Mouse (Mus musculus) heart, embryonic 15.5 days (tissue): ENCODE results near the gene Gja3. TPM values are rescaled to one million over a fixed set of nuclear protein-coding genes. Genes with fewer than 3 reads are reported as not detected.
"Not testable (repeated sequence)": the region's sequence is repeated elsewhere in the genome, so short reads cannot be mapped to it uniquely, and the experiment has no call there.

Experiments used
- ATAC-seq: fragments of 200-750 bp; cut with Nextera tagmentation; replicated peaks from 2 replicates; pipeline ENCODE4 v1.8.0; 2017; ENCODE audit warnings: low read depth, moderate TSS enrichment; ENCODE audit not compliant: insufficient number of reproducible peaks, insufficient read depth, low FRiP score
- H3K27ac ChIP-seq: fragments of 300-500 bp; sonication (generic); 2 replicates; pipeline ENCODE4 v1.5.1; 2015; ENCODE audit warnings: mild to moderate bottlenecking, inconsistent platforms
- H3K27me3 ChIP-seq: fragments of 300-500 bp; sonication (generic); 2 replicates; pipeline ENCODE4 v1.6.1; 2015; ENCODE audit warnings: inconsistent platforms
- H3K36me3 ChIP-seq: fragments of 300-500 bp; sonication (generic); 2 replicates; pipeline ENCODE4 v1.6.1; 2015; ENCODE audit warnings: mild to moderate bottlenecking, inconsistent platforms
- H3K4me1 ChIP-seq: fragments of 300-500 bp; sonication (generic); replicated peaks from 2 replicates; pipeline ENCODE4 v1.6.1; 2015; ENCODE audit warnings: inconsistent platforms
- H3K4me2 ChIP-seq: fragments of 300-500 bp; sonication (generic); 2 replicates; pipeline ENCODE4 v1.6.1; 2015; ENCODE audit warnings: inconsistent platforms, mild to moderate bottlenecking, moderate library complexity
- H3K4me3 ChIP-seq: fragments of 300-500 bp; sonication (generic); 2 replicates; pipeline ENCODE4 v1.5.1; 2015; ENCODE audit warnings: mild to moderate bottlenecking, inconsistent platforms
- H3K9ac ChIP-seq: fragments of 300-500 bp; sonication (generic); 2 replicates; pipeline ENCODE4 v1.6.1; 2015; ENCODE audit warnings: mild to moderate bottlenecking, inconsistent platforms
- H3K9me3 ChIP-seq: fragments of 300-500 bp; sonication (generic); replicated peaks from 2 replicates; pipeline ENCODE4 v1.6.1; 2016; ENCODE audit warnings: inconsistent platforms
- WGBS: fragments of 180-500 bp; shearing (Covaris S2); methylation state at CpG from one replicate; pipeline ENCODE4 v1.1.7; 2015; ENCODE audit warnings: mixed read lengths; 5-methylcytosine and 5-hydroxymethylcytosine counted together
- polyA plus RNA-seq: library from polyadenylated mRNA; unstranded; fragments of >200 nt; fragmentation: Nextera tagmentation; extraction: Ambion mirVana; gene quantifications from 2 replicates; pipeline ENCODE4 v1.2.1, GENCODE M21; 2015

Gene Gja3
- polyA plus RNA-seq, 1 experiment from 2014 or later: 42.9 TPM

DNA sequence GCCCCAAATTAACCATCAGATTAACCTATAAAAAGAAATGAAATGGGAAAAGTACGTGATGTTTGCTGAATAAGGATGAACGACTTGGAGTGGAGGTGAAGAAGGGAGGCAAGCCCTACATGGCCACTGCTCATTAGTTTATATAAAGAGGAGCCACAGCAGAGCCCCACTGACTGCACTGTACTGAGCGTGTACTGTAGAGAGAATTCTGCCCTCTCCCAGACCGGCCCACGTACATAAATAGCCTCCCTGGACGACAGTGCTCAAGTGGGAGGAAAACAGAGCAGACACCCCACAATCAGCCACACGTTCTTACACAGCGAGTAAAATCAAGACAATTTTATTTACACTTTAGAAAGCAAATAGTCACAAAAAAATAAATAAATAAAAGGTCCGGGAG lies 23.8 kb downstream of the Gja3 start:
- peaks cover 20% of the 10 kb centered on the region for H3K4me1 ChIP-seq
- WGBS: 30% methylated on average over 9 of the region's 9 CpGs
- H3K9ac ChIP-seq: no peak overlapping the region
- ATAC-seq: peak; percentile 55; the same call in 1 of the 2 replicates
- peak overlapping the region; percentile 21; the same call in 1 of the 2 replicates for H3K4me3 ChIP-seq
- peak overlapping the region; percentile 53 for H3K4me2 ChIP-seq
- H3K27me3 ChIP-seq: no peaks in the 10 kb centered on the region
- no peaks in the 10 kb centered on the region for H3K36me3 ChIP-seq
- H3K27ac ChIP-seq: peak overlapping the region; percentile 90
- H3K9me3 ChIP-seq: no peaks in the 10 kb centered on the region

DNA sequence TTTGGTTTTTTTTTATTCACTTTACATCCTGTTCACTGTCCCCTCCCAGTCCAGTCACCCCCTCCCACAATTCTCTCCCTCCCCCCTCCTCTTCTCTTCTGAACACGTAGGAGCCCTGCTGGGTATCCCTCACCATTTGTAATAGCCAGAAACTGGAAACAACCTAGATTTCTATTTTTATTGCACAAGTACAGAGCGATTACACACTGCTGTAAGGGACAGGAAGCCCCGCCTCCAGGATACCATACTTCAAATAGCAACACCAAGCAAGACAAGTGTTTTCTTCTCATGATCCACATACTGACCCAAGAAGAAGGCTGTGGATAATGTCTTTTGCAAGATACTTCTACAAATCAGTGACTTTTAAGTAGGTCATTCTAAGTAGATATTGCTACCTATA lies 25.1 kb downstream of the Gja3 start:
- Histone ChIP-seq H3K4me3 (no peak overlapping the region), H3K27me3 (no peaks in the 10 kb centered on the region), H3K9me3 (no peaks in the 10 kb centered on the region), H3K4me2 (peak overlapping the region; percentile 36; the same call in 1 of the 2 replicates), H3K36me3 (no peaks in the 10 kb centered on the region), H3K9ac (no peak overlapping the region), H3K4me1 (peaks cover 20% of the 10 kb centered on the region), H3K27ac (peak overlapping the region; percentile 90)
- no peak for ATAC-seq
- WGBS: 39% methylated on average over 3 of the region's 3 CpGs

DNA sequence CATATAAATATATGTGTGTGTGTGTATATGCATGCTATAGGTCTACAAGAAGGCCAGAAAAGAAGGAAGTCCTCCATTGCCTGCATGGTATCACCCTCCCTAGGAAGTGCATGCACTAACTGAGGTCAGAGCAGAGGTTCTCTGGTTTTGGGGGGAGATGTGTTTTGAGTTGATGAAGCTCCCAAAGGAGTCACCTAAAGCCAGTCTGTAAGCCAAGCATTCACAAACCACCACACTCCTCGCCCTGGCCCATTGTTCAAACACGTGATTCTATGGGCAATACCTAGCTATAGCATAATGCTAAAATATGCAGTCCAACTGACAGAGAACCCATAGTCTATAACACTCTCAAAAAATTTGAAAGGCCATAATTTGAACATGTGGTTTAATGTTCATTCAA lies 39.5 kb downstream of the Gja3 start:
- H3K4me3 ChIP-seq: no peak overlapping the region
- no peaks in the 10 kb centered on the region for H3K4me1 ChIP-seq
- H3K9ac ChIP-seq: no peak overlapping the region
- no peak overlapping the region for H3K27ac ChIP-seq
- H3K36me3 ChIP-seq: no peaks in the 10 kb centered on the region
- no peak for ATAC-seq
- H3K9me3 ChIP-seq: no peaks in the 10 kb centered on the region
- H3K27me3 ChIP-seq: no peaks in the 10 kb centered on the region
- 80% methylated on average over 2 of the region's 2 CpGs for WGBS
- H3K4me2 ChIP-seq: no peak overlapping the region

DNA sequence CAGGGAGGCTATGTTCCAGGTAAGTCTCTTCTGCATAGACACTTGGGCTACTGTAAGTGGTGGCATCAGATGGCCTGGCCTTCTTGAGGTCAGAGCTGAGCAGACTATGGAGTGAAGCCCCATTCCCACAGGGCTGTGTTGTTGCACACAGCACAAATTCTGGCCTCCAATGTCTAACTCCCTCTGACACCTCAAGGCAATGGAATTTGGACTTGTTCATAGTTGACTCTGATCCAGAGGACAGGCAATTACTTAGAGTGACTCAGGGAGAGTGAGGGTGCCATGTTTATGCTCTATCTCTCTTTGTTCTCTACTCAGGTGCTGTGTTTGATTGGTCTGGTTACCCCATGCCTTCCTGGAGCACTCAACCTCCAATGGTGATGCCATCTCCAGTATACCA lies 41.1 kb downstream of the Gja3 start:
- H3K9me3 ChIP-seq, H3K27me3 ChIP-seq, ATAC-seq, H3K9ac ChIP-seq, H3K4me3 ChIP-seq, H3K4me2 ChIP-seq, H3K36me3 ChIP-seq, H3K4me1 ChIP-seq, H3K27ac ChIP-seq: not testable (repeated sequence)

DNA sequence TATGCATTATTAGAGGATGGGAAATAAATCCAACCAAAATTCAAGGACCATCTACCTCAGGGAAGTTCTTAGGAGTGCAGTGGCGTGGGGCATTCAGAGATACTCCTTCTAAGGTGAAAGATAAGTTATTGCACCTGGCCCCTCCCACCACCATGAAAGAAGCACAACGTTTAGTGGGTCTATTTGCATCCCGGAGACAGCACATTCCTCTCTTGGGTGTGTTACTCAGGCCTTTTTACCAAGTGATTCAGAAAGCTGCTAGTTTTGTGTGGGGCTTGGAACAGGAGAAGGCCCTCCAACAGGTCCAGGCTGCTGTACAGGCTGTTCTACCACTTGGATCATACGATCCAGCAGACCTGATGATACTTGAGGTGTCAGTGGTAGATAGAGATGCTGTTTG lies 69.3 kb downstream of the Gja3 start:
- Histone ChIP-seq H3K9ac (no peak overlapping the region), H3K27me3 (no peaks in the 10 kb centered on the region), H3K36me3 (no peaks in the 10 kb centered on the region), H3K4me3 (no peak overlapping the region), H3K27ac (no peak overlapping the region), H3K4me1 (no peaks in the 10 kb centered on the region), H3K9me3 (no peaks in the 10 kb centered on the region), H3K4me2 (no peak overlapping the region)
- no peak for ATAC-seq
- WGBS: 75% methylated on average over 4 of the region's 4 CpGs

Other genes with a start within 250 kb of the Gja3 start
- gene Zmym5, start 246.4 kb downstream of the Gja3 start, polyA plus RNA-seq: 16.7 and 17.3 TPM in 2 replicates
- gene Zmym2, start 171.4 kb downstream of the Gja3 start, polyA plus RNA-seq: 26.8 and 28.4 TPM in 2 replicates
- gene Gjb2, start 46.6 kb upstream of the Gja3 start, polyA plus RNA-seq: 0.15 and 0.38 TPM in 2 replicates
- not detected in 2 replicates for gene Gm4491, start 57.8 kb upstream of the Gja3 start, polyA plus RNA-seq
- not detected in 2 replicates for gene Gjb6, start 75.5 kb upstream of the Gja3 start, polyA plus RNA-seq